Mouse (Mus musculus): ENCODE measurements around the gene Katna1.

- TF ChIP-seq TCF12 (IDR thresholded peaks at IDR 0.05; ENCODE audit: insufficient read depth, poor library complexity, severe bottlenecking) (no peak), CEBPB (IDR thresholded peaks at IDR 0.05; ENCODE audit: insufficient read depth, poor library complexity, severe bottlenecking) (no peak), POLR2A (IDR thresholded peaks at IDR 0.05; ENCODE audit: insufficient read length, low read depth) (no peak), USF1 (IDR thresholded peaks at IDR 0.05; ENCODE audit: low read depth) (no peak)
Measured at GRCm38 (mm10) chr10:7779751-7780237, 54.0 kb downstream of the Katna1 start.

Measured in myocyte (in vitro differentiated cells).